Mouse (Mus musculus): ENCODE measurements around the gene Prr15l. TPM values are rescaled to one million over a fixed set of nuclear protein-coding genes. Genes with fewer than 3 reads are reported as not detected.

Prr15l gene
- polyA plus RNA-seq, 2 experiments: 2.8 to 4.9 TPM

GRCm38 (mm10) chr11:96899449-96900306 is 28.2 kb upstream of the Prr15l start:
- no peaks in the 10 kb centered on the region for H3K27me3 ChIP-seq (ENCODE audit: control insufficient read depth, insufficient read depth, low read length)
- H3K4me2 ChIP-seq (ENCODE audit: low read depth): no peak overlapping the region
- peaks cover 0 to 2% of the 10 kb centered on the region in 2 experiments; a peak in 1 of 4 replicates for H3K4me1 ChIP-seq (replicated peaks; ENCODE audit: control insufficient read depth in 2 of 2, insufficient read depth in 2 of 2, low read length in 1 of 2)
- no peaks in the 10 kb centered on the region for H3K36me3 ChIP-seq (replicated peaks; ENCODE audit: control insufficient read depth, insufficient read depth, low read depth)
- no peak overlapping the region for H3K9ac ChIP-seq (replicated peaks)
- no peaks in the 10 kb centered on the region for H3K9me3 ChIP-seq (ENCODE audit: control insufficient read depth, low read length)
- H3K4me3 ChIP-seq (ENCODE audit: insufficient read depth in 1 of 2, low read depth in 2 of 2, low read length in 2 of 2): no peak overlapping the region
- DNase-seq (ENCODE audit: low read depth in 3 of 3, low spot score in 3 of 3) (no peak), ATAC-seq (ENCODE audit: insufficient read depth) (no peak)
- H3K27ac ChIP-seq: no peak overlapping the region
- WGBS (ENCODE audit: insufficient replicate concordance): 51% methylated on average over 13 of the region's 13 CpGs
- TF ChIP-seq CTCF (IDR thresholded peaks at IDR 0.05; ENCODE audit: low read depth): no peak
- TF ChIP-seq EP300 (IDR thresholded peaks at IDR 0.05; ENCODE audit: low read depth): no peak

- DNase-seq (ENCODE audit: low read depth in 3 of 3, low spot score in 3 of 3) (no peak), ATAC-seq (ENCODE audit: insufficient read depth) (no peak)
- Histone ChIP-seq H3K9me3 (ENCODE audit: control insufficient read depth, low read length) (no peaks in the 10 kb centered on the region), H3K27me3 (ENCODE audit: control insufficient read depth, insufficient read depth, low read length) (no peaks in the 10 kb centered on the region), H3K36me3 (replicated peaks; ENCODE audit: control insufficient read depth, insufficient read depth, low read depth) (no peaks in the 10 kb centered on the region), H3K4me2 (ENCODE audit: low read depth) (no peak overlapping the region), H3K4me3 (ENCODE audit: insufficient read depth in 1 of 2, low read depth in 2 of 2, low read length in 2 of 2) (no peak overlapping the region), H3K4me1 (replicated peaks; ENCODE audit: control insufficient read depth in 2 of 2, insufficient read depth in 2 of 2, low read length in 1 of 2) (no peaks in the 10 kb centered on the region), H3K9ac (replicated peaks) (no peak overlapping the region), H3K27ac (no peak overlapping the region)
- 71% methylated on average over 9 of the region's 9 CpGs for WGBS (ENCODE audit: insufficient replicate concordance)
- TF ChIP-seq CTCF (IDR thresholded peaks at IDR 0.05; ENCODE audit: low read depth) (no peak), EP300 (IDR thresholded peaks at IDR 0.05; ENCODE audit: low read depth) (no peak)
These were observed 26.6 kb upstream of the Prr15l start for GRCm38 (mm10) chr11:96901332-96901731.

DNA sequence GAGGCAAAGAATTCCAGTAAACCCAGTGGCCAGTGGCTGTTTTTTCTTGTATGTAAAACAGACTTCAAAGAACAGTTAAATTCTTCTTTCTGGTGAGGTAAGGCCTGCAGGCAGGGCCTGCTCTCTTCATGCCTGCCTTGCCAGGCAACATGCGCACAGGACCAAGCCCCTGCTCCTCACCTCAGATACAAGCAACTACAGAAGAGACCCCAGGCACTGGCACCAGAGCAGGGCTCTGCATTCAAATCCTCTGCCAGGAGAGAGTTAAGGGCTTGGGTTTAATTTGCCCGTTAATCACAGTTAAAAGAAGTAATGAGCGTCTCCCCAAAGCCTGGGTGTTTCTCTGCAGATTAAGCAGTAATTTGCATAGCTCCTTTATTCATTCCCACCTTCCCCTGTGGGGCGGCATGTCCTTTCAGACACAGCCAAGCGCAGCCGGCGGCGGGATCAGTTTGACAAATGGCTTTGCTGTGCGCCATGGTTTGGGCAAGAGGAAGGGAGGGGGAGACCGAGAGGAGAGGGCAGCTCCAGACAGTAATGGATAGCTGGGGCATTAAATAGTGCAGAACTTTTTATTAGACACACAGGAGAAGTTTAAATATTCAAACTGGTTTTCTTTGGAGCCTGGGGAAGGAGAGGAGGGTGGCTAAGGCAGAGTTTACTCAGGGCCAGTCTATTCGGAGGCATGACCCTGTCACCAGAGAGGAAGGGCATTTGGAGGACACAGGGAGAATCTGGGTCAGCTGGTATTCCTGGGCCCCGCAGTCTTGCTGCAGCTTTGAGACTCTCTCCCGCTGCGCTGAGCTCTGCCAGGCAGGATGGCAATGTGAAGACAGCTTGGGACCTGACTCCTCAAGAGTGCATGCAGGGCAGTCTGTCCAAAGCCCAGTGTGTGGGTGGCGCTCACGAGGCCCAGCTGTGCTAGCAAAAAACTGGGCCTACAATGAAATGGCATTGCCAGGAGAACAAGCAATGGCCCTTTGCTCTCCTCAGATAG is 25.0 kb upstream of the Prr15l start:
- H3K9ac ChIP-seq (replicated peaks): no peak overlapping the region
- H3K4me2 ChIP-seq (ENCODE audit: low read depth): no peak overlapping the region
- ATAC-seq (ENCODE audit: insufficient read depth) (no peak), DNase-seq (ENCODE audit: low read depth in 3 of 3, low spot score in 3 of 3) (no peak)
- WGBS (ENCODE audit: insufficient replicate concordance): 50% methylated on average over 16 of the region's 16 CpGs
- no peak overlapping the region for H3K27ac ChIP-seq
- no peaks in the 10 kb centered on the region for H3K4me1 ChIP-seq (replicated peaks; ENCODE audit: control insufficient read depth in 2 of 2, insufficient read depth in 2 of 2, low read length in 1 of 2)
- H3K9me3 ChIP-seq (ENCODE audit: control insufficient read depth, low read length): no peaks in the 10 kb centered on the region
- no peaks in the 10 kb centered on the region for H3K27me3 ChIP-seq (ENCODE audit: control insufficient read depth, insufficient read depth, low read length)
- no peak overlapping the region for H3K4me3 ChIP-seq (ENCODE audit: insufficient read depth in 1 of 2, low read depth in 2 of 2, low read length in 2 of 2)
- H3K36me3 ChIP-seq (replicated peaks; ENCODE audit: control insufficient read depth, insufficient read depth, low read depth): no peaks in the 10 kb centered on the region; the same call in 1 of the 2 replicates
- TF ChIP-seq EP300 (IDR thresholded peaks at IDR 0.05; ENCODE audit: low read depth): no peak

GRCm38 (mm10) chr11:96906431-96907161 is 21.3 kb upstream of the Prr15l start:
- H3K4me3 ChIP-seq (ENCODE audit: insufficient read depth in 1 of 2, low read depth in 2 of 2, low read length in 2 of 2): no peak overlapping the region
- H3K9ac ChIP-seq (replicated peaks): no peak overlapping the region
- H3K27me3 ChIP-seq (ENCODE audit: control insufficient read depth, insufficient read depth, low read length): no peaks in the 10 kb centered on the region
- WGBS (ENCODE audit: insufficient replicate concordance): 29% methylated on average over 15 of the region's 15 CpGs
- DNase-seq (ENCODE audit: low read depth in 3 of 3, low spot score in 3 of 3) (no peak), ATAC-seq (ENCODE audit: insufficient read depth) (no peak)
- H3K4me2 ChIP-seq (ENCODE audit: low read depth): no peak overlapping the region
- no peaks in the 10 kb centered on the region for H3K9me3 ChIP-seq (ENCODE audit: control insufficient read depth, low read length)
- no peak overlapping the region for H3K27ac ChIP-seq
- TF ChIP-seq CTCF (IDR thresholded peaks at IDR 0.05; ENCODE audit: low read depth) (no peak), EP300 (IDR thresholded peaks at IDR 0.05; ENCODE audit: low read depth) (no peak)
- H3K36me3 ChIP-seq (replicated peaks; ENCODE audit: control insufficient read depth, insufficient read depth, low read depth): no peaks in the 10 kb centered on the region; the same call in none of the 2 replicates
- no peaks in the 10 kb centered on the region for H3K4me1 ChIP-seq (replicated peaks; ENCODE audit: control insufficient read depth in 2 of 2, insufficient read depth in 2 of 2, low read length in 1 of 2)

All from liver, embryonic 14.5 days (tissue).